Mouse (Mus musculus): Measurements from ENCODE around the gene Asb13.

The Asb13 gene

GRCm38 (mm10) chr13:3665308-3665723 is 31.5 kb downstream of the Asb13 start:
- peak; percentile 88 for DNase-seq

- DNase-seq: no peak
Observed at GRCm38 (mm10) chr13:3667288-3667873, 33.5 kb downstream of the Asb13 start.

DNA sequence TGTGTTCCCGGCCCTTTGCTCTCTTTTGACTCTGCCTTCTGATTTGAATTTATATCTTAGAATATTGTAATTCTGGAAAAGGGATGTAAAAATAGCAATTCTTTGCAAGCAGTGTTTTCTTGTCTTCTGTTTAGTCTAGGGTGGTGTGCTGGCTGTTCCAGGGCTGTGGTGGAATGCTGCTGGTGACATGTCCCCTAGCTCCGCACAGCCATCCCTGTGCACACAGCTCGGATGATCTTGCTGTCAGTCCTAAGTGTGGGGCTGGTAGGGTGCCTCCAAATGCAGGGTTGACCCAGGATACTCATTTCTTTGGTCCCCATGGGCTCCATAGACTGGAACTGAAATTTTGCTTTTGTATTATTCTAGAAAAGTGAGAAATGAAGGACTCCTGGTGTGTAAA is 34.2 kb downstream of the Asb13 start:
- no peak for DNase-seq

DNA sequence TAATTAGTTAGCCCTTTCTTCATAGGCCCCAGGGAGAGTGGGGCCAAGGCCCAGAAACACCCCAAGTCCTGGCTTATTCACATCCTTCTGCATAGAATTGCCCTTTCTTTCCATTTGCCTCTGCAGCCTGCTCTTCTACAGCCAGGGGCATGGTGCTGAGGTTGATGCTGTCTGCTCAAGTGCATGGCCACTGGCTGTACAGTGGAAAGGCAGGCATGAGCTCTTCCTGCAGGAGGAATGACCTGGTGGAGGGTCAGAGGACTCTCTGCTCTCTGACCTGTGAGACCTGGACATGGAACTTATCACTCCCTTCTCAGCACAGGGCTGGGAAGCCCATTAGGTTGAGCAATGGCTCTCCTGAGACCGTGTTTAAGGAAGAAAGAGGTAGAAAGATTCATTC is 35.8 kb downstream of the Asb13 start:
- DNase-seq: no peak

- DNase-seq: peak; percentile 31
Observed at GRCm38 (mm10) chr13:3670039-3670438, 36.2 kb downstream of the Asb13 start.

GRCm38 (mm10) chr13:3673151-3673550 is 39.3 kb downstream of the Asb13 start:
- no peak for DNase-seq

DNA sequence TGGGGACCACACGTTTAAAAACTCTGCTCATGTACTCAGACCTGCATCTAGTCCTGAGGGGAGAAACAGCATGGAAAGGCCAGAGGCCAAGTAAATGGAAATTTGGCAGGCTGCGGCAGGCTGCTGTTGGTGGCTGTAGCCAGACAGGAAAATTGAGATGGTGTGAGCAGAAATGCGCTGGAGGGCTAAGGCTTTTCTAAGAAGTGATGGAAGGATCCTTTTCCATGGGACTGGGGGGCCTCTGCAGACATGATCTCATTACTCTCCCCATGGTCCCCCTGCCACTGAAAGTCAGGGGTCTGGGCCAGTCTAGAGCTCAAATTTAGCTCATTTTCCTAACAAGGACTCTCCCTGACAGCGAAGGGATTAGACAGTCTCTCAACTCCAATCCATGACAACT is 39.8 kb downstream of the Asb13 start:
- peak; percentile 27 for DNase-seq

- no peak for DNase-seq
Observed at GRCm38 (mm10) chr13:3675855-3676254, 42.0 kb downstream of the Asb13 start.

- DNase-seq: no peak
Observed at GRCm38 (mm10) chr13:3679098-3679497, 45.3 kb downstream of the Asb13 start.

- no peak for DNase-seq
Observed at GRCm38 (mm10) chr13:3686306-3686705, 52.5 kb downstream of the Asb13 start.

GRCm38 (mm10) chr13:3694599-3695343 is 60.9 kb downstream of the Asb13 start:
- DNase-seq: peak; percentile 64

GRCm38 (mm10) chr13:3696977-3697735 is 63.3 kb downstream of the Asb13 start:
- no peak for DNase-seq

GRCm38 (mm10) chr13:3700752-3701151 is 66.9 kb downstream of the Asb13 start:
- DNase-seq: peak; percentile 16
